Mouse (Mus musculus): ENCODE measurements around the gene Zdhhc7. TPM values are rescaled to one million over a fixed set of nuclear protein-coding genes. Genes with fewer than 3 reads are reported as not detected.

Zdhhc7 gene
- polyA plus RNA-seq (2012; fragmentation: generic; extraction: Trizol): 32.4 TPM
- long read RNA-seq, experiment 1, transcript Zdhhc7-201 (8 exons, 3,069 nt): major isoform, 25 of 40 reads
- long read RNA-seq, experiment 1, partial matches to known transcripts: 0 of 40 reads
- long read RNA-seq, experiment 1, other reads (novel, unspliced or antisense): 15 of 40 reads
- long read RNA-seq, experiment 2, transcript Zdhhc7-201 (8 exons, 3,069 nt): major isoform, 342 of 353 reads
- long read RNA-seq, experiment 2, partial matches to known transcripts: 1 of 353 reads
- long read RNA-seq, experiment 2, other reads (novel, unspliced or antisense): 8 of 353 reads

DNA sequence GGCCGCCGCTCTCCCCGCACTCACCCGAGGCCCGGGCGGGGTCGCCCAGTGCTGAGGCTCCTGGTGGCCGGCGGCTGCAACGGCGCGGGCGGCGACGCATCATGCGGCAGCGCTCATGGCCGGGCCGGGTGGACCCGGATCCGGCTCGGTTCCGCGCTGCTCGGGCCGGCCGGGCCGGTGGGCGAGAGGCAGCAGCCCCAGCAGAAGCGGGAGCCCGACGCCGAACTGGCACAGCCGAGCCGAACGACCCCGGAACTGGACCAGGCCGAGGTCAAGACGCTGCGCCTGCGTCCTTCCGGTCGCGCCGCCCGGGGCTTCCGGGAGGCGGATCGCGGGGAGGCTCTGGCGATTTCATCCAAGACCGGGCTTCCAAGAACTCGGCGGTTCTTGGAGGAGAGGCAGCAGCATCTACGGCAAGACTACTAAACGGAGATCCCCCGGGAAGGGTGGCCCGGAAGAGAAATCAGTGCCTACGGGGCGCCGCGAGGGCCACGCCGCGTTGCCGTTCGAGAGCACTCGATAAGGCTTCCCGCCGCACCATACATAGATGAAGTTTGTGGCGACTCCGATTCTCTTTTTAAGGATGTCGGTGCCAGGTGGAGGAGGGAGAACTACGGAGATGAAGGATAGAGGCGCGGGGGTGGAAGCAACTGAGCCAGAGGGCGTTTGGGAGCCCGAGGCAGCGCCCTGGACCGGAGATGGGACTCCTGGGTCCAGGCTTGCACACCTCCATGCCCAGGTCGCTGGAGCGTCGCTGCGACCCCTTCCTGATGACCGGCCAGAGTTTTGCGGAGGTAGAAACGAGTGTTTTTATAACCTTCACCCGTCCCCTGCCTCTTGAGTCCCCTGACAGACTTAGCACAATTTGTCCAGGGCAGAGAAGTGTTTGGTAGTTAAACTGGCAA is at the start of gene Zdhhc7:
Zdhhc7 (minus strand) TSS at position 415 of the 905 bp plus-strand sequence.
- H3K36me3 ChIP-seq (ENCODE audit: control insufficient read depth, insufficient read depth): peaks cover 5% of the 10 kb centered on the region
- peaks cover 61% of the 10 kb centered on the region for H3K79me2 ChIP-seq (ENCODE audit: control insufficient read depth, insufficient read depth)
- H3K79me3 ChIP-seq (ENCODE audit: low read depth): peaks cover 26% of the 10 kb centered on the region
- TF ChIP-seq MAX (IDR thresholded peaks at IDR 0.05): no peak
- peak within 1 kb of the TSS; percentile 85 for H3K4me3 ChIP-seq (ENCODE audit: insufficient read depth, poor library complexity, severe bottlenecking)
- peak within 1 kb of the TSS; percentile 99 for H3ac ChIP-seq (ENCODE audit: control insufficient read depth, insufficient read length, low read depth)
- no peaks in the 10 kb centered on the region for H3K27me3 ChIP-seq (ENCODE audit: control insufficient read depth, insufficient read depth, insufficient read length)

GRCm38 (mm10) chr8:120150028-120150427 is 48.7 kb upstream of the Zdhhc7 start:
- no peak overlapping the region for H3K4me3 ChIP-seq (ENCODE audit: insufficient read depth, poor library complexity, severe bottlenecking)
- no peaks in the 10 kb centered on the region for H3K36me3 ChIP-seq (ENCODE audit: control insufficient read depth, insufficient read depth)
- peak; percentile 11 for TF ChIP-seq MAX (IDR thresholded peaks at IDR 0.05)
- peak; percentile 100 for TF ChIP-seq MYOD1 (IDR thresholded peaks at IDR 0.05; ENCODE audit: control insufficient read depth, insufficient read length, low read depth)
- TF ChIP-seq FOSL1 (IDR thresholded peaks at IDR 0.05; ENCODE audit: insufficient read depth, low read length, poor library complexity, severe bottlenecking): peak; percentile 10
- no peak for TF ChIP-seq MYOG (IDR thresholded peaks at IDR 0.05; ENCODE audit: control insufficient read depth, extremely low read depth, insufficient read length)
- H3K79me3 ChIP-seq (ENCODE audit: low read depth): no peaks in the 10 kb centered on the region
- H3K27me3 ChIP-seq (ENCODE audit: control insufficient read depth, insufficient read depth, insufficient read length): no peaks in the 10 kb centered on the region
- no peaks in the 10 kb centered on the region for H3K79me2 ChIP-seq (ENCODE audit: control insufficient read depth, insufficient read depth)
- no peak overlapping the region for H3ac ChIP-seq (ENCODE audit: control insufficient read depth, insufficient read length, low read depth)

- Histone ChIP-seq H3K4me3 (ENCODE audit: insufficient read depth, poor library complexity, severe bottlenecking) (no peak overlapping the region), H3K27me3 (ENCODE audit: control insufficient read depth, insufficient read depth, insufficient read length) (no peaks in the 10 kb centered on the region), H3K36me3 (ENCODE audit: control insufficient read depth, insufficient read depth) (no peaks in the 10 kb centered on the region), H3K79me3 (ENCODE audit: low read depth) (no peaks in the 10 kb centered on the region), H3ac (ENCODE audit: control insufficient read depth, insufficient read length, low read depth) (no peak overlapping the region), H3K79me2 (ENCODE audit: control insufficient read depth, insufficient read depth) (no peaks in the 10 kb centered on the region)
- TF ChIP-seq MAX (IDR thresholded peaks at IDR 0.05) (no peak), MYOD1 (IDR thresholded peaks at IDR 0.05; ENCODE audit: control insufficient read depth, insufficient read length, low read depth) (no peak), CEBPB (IDR thresholded peaks at IDR 0.05; ENCODE audit: low read depth) (no peak), MYOG (IDR thresholded peaks at IDR 0.05; ENCODE audit: control insufficient read depth, extremely low read depth, insufficient read length) (no peak), FOSL1 (IDR thresholded peaks at IDR 0.05; ENCODE audit: insufficient read depth, low read length, poor library complexity, severe bottlenecking) (no peak), CTCF (IDR thresholded peaks at IDR 0.05; ENCODE audit: control insufficient read depth, insufficient read depth, insufficient read length) (no peak), USF1 (IDR thresholded peaks at IDR 0.05; ENCODE audit: low read depth) (no peak)
These were observed 44.8 kb upstream of the Zdhhc7 start for GRCm38 (mm10) chr8:120146051-120146450.

GRCm38 (mm10) chr8:120144652-120145301 is 43.5 kb upstream of the Zdhhc7 start:
- Histone ChIP-seq H3K27me3 (ENCODE audit: control insufficient read depth, insufficient read depth, insufficient read length) (no peaks in the 10 kb centered on the region), H3K4me3 (ENCODE audit: insufficient read depth, poor library complexity, severe bottlenecking) (no peak overlapping the region), H3K79me2 (ENCODE audit: control insufficient read depth, insufficient read depth) (no peaks in the 10 kb centered on the region), H3ac (ENCODE audit: control insufficient read depth, insufficient read length, low read depth) (peak overlapping the region; percentile 16), H3K36me3 (ENCODE audit: control insufficient read depth, insufficient read depth) (no peaks in the 10 kb centered on the region), H3K79me3 (ENCODE audit: low read depth) (no peaks in the 10 kb centered on the region)
- TF ChIP-seq MAX (IDR thresholded peaks at IDR 0.05) (no peak), MYOG (IDR thresholded peaks at IDR 0.05; ENCODE audit: control insufficient read depth, extremely low read depth, insufficient read length) (no peak), USF1 (IDR thresholded peaks at IDR 0.05; ENCODE audit: low read depth) (no peak), FOSL1 (IDR thresholded peaks at IDR 0.05; ENCODE audit: insufficient read depth, low read length, poor library complexity, severe bottlenecking) (no peak), MYOD1 (IDR thresholded peaks at IDR 0.05; ENCODE audit: control insufficient read depth, insufficient read length, low read depth) (no peak), CEBPB (IDR thresholded peaks at IDR 0.05; ENCODE audit: low read depth) (no peak), CTCF (IDR thresholded peaks at IDR 0.05; ENCODE audit: control insufficient read depth, insufficient read depth, insufficient read length) (no peak)

GRCm38 (mm10) chr8:120143911-120144651 is 42.8 kb upstream of the Zdhhc7 start:
- Histone ChIP-seq H3K79me3 (ENCODE audit: low read depth) (no peaks in the 10 kb centered on the region), H3K4me3 (ENCODE audit: insufficient read depth, poor library complexity, severe bottlenecking) (no peak overlapping the region), H3K79me2 (ENCODE audit: control insufficient read depth, insufficient read depth) (no peaks in the 10 kb centered on the region), H3K36me3 (ENCODE audit: control insufficient read depth, insufficient read depth) (no peaks in the 10 kb centered on the region), H3ac (ENCODE audit: control insufficient read depth, insufficient read length, low read depth) (no peak overlapping the region), H3K27me3 (ENCODE audit: control insufficient read depth, insufficient read depth, insufficient read length) (no peaks in the 10 kb centered on the region)
- TF ChIP-seq MYOD1 (IDR thresholded peaks at IDR 0.05; ENCODE audit: control insufficient read depth, insufficient read length, low read depth) (peak; percentile 77), MYOG (IDR thresholded peaks at IDR 0.05; ENCODE audit: control insufficient read depth, extremely low read depth, insufficient read length) (no peak), FOSL1 (IDR thresholded peaks at IDR 0.05; ENCODE audit: insufficient read depth, low read length, poor library complexity, severe bottlenecking) (no peak), MAX (IDR thresholded peaks at IDR 0.05) (no peak)
